Mouse (Mus musculus) kidney, adult 18-20 months (tissue): Measurements from ENCODE around the gene P2rx7.

Experiments
- DNase-seq: peaks from one replicate; pipeline ENCODE4 v3.0.0; 2021

Gene P2rx7

GRCm38 (mm10) chr5:122733881-122734280 is 90.2 kb downstream of the P2rx7 start:
- DNase-seq, result no peak

DNA sequence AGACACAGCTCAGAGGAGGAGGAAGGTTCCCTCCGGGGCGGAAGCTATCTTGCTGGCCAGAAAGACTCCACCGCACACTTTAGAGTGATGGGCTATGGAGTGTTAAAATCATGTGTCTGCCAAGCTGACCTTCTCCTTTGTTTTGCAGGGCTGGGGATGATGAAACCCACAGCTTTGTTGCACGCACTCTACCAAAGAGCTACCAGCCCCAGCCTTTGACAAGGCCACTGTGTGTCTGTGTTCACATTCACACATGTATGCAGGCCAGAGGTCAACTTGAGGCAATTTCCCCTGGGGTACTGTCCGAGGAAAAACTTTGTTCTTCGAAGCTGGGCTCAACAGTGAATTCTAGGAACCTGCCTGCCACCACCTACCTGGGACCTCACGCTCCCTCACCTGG is 92.1 kb downstream of the P2rx7 start:
- DNase-seq, result no peak

DNA sequence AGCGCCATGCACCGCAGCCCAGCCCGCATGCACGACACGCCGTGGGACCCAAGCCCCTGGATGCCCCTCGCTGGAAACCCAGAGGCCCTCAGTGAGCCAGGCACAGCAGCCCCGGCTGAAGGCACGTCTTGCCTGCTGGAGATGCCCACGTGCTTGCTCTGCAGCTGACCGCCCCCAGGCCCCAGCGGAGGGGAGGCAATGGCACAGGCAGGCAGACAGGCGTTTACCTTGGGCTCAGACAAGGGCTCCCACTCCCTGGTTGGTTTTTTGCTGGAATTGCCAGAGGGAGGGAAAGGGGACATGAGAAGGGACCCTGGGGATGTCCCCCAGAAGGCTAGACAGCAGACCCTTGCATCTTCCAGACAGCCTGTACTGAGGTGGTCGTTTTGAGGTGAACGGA is 93.0 kb downstream of the P2rx7 start:
- DNase-seq, result no peak
